Mouse (Mus musculus) kidney, adult 2 months (tissue): ENCODE measurements around the gene Shank3.

Experiments
- CTCF ChIP-seq: fragments of 200-500 bp; conservative IDR thresholded peaks from 2 replicates; pipeline ENCODE4 v1.5.1; 2011; ENCODE audit warnings: low read depth, mild to moderate bottlenecking, control low read depth, low read length, moderate library complexity, mixed read lengths; ENCODE audit not compliant: insufficient read depth, insufficient read length
- POLR2A ChIP-seq: fragments of 200-500 bp; IDR thresholded peaks from one replicate; pipeline ENCODE4 v1.6.1; 2011; ENCODE audit warnings: low read depth, low read length, control low read depth

DNA sequence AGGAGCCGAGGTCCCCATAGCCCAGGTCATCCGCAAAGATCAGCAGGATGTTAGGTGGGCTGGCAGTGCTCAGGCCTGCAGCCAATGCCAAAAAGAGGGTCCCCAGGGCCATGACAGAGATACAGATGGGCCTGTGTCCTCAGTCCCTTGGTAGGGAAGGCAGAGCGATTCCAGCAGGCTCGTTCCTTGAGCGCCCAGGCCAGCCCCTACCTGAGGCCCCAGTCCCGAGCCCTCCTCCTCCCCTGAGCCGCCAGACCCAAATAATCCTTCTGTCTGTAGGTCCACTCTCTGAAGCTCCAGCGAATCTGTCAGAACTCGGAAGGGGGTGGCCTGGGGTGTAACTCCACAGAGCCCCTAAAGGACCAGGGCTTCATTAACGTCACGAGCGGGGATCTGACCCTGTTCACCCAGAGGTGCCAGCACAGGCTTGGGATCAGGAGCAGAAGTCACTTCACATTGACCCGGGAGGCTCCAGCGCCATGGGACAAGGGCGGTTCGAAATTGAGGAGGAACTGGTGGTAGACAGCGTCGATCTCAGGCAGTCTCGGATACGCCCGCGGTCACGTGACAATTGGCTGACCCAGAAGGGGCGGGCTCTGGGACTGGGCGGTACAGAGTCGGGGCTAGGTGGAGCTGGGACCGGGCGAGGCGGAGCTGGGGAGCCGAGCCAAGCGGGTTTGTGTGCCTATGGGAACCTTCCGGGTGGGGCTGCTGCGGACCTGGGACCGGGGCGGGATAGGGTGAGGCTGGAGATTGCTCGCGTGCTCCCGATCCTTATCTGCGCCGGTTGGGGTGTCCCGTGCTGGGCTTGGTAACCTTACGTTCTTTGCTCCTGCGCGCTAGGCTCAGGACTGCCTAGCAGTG is 23.6 kb upstream of the Shank3 start:
- no peak for TF ChIP-seq POLR2A
- no peak for TF ChIP-seq CTCF
